Mouse (Mus musculus) gastrocnemius, adult 18-20 months (tissue): ENCODE measurements around the gene Ddx39b. TPM values are rescaled to one million over a fixed set of nuclear protein-coding genes. Genes with fewer than 3 reads are reported as not detected.
A peak's percentile ranks its signal among the peaks of the same experiment; 100 is the strongest.
"Not testable (repeated sequence)": the region's sequence is repeated elsewhere in the genome, so short reads cannot be mapped to it uniquely, and the experiment has no call there.

ENCODE experiments used
- DNase-seq: peaks from one replicate; pipeline ENCODE4 v3.0.0; 2021; ENCODE audit warnings: low spot score
- total RNA-seq, 2 experiments: library from RNA; stranded (reverse); gene quantifications; 2 replicates each; pipeline ENCODE4 v1.2.3; 2021

Ddx39b gene
- total RNA-seq, 2 experiments from 2014 or later = 83.5 to 83.8 TPM

DNA sequence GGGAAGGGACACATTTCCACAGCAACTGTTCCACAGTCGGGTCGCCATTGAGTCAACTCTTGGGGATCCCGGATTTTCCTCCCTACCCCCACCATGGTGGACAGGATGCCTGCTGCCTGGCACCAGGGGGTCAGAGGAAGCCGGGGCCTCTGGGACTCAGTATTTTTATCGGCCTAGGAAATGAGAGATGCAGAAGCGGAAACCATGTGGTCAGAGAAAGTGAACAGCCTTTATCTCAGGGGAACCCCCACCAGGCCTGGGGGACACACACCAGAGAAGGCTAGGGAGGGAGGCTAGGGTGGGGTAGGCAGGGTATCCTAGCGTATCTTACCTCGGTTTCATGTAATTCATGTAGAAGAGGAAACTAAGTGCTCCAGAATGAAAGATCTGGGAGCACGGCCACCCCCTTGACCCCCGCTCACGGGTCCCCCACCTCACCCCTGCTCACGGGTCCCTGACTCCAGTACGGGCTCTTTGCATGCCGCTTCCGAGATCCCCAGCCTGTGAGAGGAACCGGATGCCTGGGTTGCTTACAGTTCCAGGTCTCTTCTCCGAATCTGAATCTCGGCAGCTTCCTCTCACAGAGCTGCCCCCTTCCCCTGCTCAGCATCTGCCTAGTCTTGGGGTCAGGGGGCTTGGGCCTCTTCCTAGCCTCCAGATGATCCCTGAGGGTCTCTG, 22.9 kb upstream of the Ddx39b start:
- no peak for DNase-seq

DNA sequence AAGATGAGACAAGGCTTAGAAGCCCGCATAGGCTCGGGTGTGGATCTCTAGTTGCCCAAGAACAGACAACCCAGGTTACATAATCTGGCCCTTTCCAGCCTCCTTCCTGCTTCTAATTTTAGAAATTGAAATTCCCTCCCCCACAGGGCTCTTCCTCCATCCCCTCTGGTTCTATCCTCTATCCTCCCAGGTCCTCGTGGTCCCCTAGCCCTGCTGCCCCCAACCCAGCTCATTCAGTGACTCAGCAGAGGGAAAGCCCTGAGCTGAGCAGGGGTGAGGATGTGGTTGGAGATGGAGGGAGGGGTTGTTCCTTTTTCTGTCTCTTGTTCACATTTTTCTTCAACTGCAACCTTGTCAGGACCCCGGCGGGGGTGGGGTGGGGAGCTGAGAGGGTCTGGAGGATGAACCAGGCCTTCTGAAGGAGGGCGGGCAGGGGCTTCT, 21.9 kb upstream of the Ddx39b start:
- DNase-seq = no peak

DNA sequence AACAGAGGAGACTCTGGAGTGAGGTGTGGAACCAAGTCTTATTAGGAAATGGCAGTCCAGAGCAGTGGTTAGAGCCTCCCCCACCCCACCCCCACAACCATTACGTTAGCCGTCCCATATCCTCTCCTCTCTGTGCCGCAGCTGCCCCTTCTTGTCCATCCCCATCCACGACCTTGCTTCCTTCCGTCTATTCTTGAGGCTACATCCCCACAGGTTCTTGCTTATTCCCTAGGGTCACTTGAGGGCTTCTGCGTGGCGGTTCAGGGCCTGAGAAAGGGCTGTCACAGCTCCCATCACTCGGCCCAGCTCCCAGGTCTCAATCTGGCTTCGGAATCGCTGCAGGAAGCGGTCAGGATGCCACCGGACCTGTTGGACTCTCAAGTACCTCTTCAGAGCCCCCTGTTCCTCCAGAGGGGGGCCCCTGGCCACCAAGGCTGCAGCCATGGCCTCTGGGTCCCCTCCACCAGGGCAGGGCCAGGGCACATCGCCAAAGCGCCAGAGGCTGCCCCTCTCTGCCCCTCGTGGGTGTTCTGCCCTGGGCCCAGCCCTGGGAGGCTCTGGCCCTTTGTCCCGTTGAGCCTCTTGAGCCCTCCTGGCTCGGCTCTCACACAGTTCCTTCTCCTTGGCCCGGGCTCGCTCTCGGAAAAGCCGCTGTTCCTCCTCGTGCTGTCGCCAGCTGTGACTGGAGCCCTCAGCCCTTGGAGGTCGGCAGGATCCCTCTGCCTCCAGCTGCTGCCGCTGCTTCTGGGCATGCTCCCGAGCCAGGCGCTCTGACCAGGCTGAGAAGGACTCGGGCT, 21.2 kb upstream of the Ddx39b start, which contains the start of gene Gm16181:
TSS of gene Gm16181 (plus strand) at position 679 of the 797 bp plus-strand sequence.
- no peak for DNase-seq

DNA sequence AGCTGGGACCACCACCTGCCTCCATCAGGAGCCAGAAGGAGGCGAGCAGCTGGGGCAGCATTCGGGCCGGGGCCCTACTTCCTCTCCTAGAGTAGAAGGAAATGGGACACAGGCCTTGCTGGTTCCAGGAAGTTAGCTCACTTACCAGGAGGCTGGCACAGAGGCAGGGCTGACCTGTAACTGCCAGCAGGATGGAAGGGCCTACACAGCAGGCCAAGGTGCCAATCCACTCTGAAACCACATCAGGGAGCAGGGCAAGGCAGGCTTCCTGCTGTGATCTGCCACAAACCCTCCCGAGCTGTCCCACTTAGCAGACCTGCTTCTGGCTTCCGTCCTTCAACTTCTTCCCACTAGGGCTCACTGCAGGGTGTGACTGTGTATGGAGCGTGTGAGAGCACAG, 19.2 kb upstream of the Ddx39b start:
- no peak for DNase-seq

DNA sequence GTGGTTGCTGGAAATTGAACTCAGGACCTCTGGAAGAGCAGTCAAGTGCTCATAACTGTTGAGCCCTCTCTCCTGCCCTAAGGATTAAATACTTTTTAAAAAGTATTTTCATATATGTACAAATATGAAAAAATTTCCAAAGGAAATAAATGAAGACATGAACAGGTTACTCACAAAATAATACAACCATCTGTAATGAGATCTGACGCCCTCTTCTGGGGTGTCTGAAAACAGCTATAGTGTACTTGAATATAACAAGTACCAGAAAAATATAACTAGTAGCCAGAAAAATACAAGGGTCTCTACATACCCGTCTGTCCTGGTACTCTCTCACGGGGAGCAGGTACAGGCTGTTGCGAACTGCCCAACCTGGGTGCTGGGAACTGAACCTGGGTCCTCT, 16.9 kb upstream of the Ddx39b start:
- DNase-seq = no peak

DNA sequence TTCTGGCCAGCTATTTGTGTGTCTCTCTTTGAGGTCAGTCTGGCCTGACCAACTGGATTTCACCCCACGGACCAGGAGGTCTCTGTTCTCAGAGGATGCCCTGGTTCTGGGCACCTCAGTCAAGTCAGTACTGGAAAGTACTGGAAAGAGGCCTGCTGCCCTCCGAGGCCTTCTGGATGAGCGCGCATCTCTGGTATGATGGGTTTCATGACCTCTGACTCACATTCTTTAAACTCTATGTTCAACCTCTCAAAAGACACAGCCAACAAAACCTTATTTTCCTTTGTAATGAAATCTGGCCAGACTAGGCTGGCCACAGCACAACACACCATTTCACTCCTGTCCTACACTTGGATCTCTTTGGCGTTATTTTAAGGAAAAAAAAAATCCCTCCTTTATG, 16.1 kb upstream of the Ddx39b start:
- no peak for DNase-seq

DNA sequence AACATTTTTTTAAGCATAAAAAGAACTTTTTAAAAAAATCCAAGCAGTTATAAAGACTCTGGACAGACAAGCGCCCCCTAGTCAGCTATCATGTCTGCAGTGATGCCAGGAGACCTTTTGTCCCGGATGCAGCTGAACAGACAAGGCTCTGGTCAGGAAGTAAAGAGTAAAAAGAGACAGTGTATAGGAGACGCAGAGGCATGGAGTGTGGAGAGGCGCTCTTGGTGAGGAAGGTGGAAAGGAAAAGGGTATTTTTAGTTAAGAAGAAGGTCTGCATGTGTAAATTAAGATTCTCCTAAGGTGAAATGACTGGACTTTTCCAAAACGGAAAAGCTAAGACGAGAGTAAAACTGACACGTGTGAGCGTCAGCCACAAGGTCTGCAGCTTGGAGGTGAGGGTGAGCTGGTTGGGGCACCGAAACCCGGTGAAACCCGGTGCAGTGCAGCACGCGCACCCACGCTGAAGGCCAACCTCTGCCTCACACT, 14.9 kb upstream of the Ddx39b start:
- DNase-seq = no peak

DNA sequence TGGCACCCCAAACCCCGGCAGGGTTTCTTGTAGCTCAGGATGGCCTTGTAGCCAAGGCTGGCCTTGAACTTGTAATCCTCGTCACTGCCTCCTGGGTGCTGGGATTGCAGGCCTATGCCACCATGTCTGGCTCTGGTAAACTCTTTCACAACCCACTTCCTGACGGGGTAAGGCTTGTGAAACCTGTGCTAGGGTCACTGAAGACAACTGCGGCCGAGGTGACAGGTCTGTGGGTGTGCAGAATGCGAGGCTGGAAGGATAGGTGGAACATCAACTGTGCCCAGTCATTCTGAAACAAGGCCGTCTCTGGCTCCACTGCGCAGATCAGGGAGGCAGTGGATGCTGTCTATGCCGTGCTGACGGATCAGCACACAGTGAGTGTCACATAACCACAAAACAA, 10.5 kb upstream of the Ddx39b start:
- DNase-seq = no peak

DNA sequence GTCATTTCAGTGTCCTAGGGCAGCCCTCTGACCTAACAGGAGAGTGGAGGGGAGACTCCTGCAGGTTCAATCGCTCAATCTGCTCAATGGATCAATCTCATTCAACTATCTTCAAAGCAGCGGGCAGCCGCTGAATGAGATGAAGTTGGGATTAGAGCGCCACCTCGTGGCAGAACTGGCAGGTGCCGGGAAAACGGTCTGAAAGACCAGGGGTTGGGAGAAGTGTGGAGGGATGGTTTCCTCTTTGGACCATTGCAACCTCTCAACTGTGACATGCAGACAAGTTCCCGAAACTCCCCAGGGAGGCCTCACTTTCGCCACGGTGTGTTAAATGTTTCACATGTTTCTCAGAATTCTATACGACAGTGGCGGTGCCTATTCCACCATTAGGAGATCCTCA, 9.5 kb upstream of the Ddx39b start:
- DNase-seq = peak; percentile 85

DNA sequence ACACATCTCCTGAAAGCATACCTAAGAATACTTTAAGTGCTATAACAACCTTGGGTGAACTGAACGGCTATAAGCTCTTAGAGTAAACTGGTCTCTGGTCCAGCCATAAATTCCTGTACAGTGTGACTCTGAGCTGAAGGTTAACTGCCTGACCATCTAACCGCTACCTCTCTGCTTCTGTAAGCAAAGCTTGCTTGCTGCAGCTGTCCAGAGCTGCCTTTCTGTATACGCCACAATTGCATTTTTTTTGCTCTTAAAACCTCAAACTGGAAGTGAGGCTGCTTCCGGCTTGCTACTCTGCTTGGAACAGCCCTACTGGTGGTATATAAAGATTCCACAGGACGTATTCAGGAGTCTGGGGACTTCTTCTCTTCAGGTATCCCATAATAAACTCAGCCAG, 8.9 kb upstream of the Ddx39b start:
- DNase-seq = no peak

DNA sequence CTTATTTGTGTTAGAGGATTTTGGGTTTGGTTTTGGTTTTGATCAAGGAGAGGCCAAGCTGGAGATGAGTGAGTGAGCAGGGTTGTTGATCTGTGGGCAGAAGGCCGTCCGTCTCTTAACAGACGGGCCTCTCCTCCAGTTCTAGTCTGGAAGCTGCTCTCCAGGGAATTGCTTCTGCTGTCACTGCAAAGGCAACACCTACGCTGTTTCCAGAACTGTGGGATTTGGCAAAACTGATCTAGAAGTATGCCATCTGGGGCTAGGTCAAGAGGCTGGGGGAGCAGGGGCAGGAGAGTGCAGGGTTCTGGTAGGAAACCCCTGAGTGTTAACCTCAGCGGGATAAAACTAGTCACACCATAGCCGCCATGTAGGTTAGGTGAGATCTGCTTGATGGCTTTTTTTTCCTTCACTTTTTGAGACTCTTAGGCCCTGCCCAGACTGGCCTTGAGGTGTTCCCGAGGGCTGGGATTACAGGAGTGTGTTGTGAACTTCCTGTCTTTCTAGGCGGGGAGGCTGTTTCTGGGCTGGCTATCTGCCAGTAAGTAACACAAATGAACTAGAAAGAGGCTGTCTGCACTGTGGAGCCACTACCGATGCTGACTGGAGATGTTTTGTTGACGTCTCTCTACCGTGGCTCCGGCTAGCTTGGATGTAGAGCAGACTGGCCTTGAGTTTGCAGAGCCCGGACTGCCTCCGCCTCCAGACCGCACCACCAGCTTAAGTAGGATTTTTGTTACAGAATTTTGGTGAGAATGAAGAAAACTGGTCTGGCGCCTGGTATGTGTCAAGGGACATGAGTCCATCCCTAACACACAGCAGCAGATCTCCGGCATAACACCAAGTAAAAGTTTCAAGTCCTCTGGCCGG, 8.2 kb upstream of the Ddx39b start, which contains the start of gene Atp6v1g2:
TSS of gene Atp6v1g2 (plus strand) at position 547 of the 867 bp plus-strand sequence.
- DNase-seq = no peak

DNA sequence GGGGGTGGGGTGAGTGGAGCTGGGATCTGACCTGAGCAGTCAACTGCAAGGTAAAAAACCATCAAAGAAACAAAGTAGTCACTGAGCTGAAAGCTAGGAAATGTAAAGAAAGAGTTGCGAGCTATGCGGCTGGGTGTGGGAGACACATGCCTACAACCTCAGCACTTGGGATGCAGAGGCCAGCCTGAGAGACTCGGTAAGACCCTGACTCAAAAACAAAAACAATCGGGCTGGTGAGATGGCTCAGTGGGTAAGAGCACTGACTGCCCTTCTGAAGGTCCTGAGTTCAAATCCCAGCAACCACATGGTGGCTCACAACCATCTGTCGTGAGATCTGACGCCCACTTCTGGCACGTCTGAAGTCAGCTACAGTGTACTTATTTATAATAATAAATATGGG, 7.5 kb upstream of the Ddx39b start:
- not testable (repeated sequence) for DNase-seq

DNA sequence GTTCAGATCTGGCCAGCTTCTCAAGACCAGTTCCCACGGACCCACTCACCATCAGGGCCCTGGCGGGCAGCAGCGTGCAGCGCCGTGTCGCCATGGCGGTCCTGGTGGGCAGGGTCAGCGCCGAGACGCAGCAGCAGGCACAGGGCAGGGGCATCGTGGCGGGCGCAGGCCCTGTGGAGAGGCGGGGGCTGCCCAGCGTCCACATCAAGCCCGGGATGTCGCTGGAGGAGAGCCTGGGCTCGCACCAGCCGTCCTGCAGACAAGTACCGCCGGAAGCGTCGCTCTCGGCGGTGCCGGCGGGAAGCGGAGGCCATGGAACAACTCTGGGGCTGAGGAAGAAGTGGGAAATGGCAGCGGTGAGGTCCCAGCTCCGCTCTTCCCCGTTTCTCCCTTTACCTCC, 6.6 kb upstream of the Ddx39b start:
- DNase-seq = no peak

DNA sequence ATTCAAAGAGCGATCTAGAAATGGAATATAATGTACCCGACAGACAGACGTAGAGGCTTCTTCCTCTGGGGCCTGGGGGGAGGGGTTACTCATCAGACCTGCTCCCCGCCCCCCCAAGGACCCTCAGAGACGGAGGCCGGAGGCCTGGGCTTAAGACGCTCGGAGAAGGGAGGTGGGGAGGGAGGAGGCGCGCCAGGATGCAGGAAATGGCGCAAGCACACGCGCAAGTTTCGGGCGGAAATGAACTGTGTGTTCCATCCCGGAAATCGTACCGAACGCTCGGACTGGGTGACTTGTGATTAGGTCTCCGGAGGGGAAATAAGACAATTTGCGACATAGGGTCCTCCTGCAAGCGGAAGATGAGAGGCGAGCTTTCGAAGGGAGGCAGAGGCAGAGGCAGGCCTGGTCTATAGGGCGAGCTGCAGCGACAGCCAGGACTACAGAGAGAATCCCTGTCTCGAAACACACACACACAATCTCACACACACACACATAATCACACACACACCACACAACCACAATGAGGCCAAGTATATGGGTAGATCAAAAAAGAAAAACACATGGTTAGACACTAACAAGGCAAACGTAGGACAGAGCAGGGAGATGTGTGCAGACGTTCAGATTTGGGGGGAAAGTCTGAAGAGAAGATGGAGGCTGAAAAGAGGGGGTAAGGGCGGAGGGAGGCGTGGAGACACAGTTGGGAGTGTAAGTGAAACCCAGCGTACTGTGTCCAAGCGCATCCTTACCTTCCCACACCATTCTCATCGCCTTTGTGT, 5.7 kb upstream of the Ddx39b start, which contains the start of gene Nfkbil1:
TSS of gene Nfkbil1 (minus strand) at position 179 of the 776 bp plus-strand sequence.
- peak; percentile 91 for DNase-seq

DNA sequence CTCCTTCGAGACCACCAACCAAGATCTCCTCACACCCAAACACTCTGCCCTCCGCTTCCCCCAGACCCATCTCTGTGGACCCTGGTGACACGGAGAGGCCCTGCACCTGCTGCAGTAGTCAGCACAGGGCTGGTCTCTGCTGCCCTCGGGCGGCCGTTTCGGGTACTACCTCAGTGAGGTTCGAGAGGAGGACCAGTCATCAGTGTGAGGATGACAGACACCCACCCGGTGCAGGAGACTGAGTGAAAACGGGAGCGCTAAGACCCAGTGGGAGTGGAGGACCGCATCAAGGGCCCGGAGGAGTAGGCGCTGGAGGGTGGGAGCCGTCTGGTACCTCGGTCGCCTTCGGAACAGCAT, 5.2 kb upstream of the Ddx39b start:
- DNase-seq = peak; percentile 97

DNA sequence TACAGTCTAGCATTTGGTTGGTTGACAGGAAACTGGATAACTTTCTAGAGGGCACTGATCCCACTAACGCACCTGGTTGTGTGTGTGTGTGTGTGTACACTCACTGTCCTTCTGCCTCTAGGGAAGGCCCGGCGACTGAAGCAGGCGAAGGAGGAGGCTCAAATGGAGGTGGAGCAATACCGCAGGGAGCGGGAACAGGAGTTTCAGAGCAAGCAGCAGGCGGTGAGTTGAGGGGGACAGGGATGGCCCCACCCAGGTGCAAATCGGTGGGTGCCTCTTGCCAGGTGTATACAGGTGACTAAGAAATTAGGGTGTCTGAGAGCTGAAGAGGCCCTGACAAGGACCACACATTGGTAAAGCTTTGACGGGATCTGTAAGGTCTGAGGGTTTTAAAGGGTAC, 4.5 kb upstream of the Ddx39b start:
- DNase-seq = no peak

DNA sequence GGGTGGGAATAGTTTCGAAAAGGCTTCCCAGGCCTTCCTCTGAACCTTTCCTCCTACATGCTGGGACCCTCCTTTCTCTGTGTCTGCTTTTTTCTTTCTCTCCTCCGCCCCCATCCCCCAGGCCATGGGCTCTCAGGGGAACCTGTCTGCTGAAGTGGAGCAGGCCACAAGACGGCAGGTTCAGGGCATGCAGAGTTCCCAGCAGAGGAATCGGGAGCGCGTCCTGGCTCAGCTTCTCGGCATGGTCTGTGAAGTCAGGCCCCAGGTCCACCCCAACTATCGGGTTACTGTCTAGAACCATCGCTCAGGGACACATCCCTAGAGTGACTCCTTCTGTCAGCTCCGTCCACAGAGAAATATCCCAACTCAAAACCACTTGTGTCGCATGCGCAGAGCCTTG, 4.0 kb upstream of the Ddx39b start:
- no peak for DNase-seq

DNA sequence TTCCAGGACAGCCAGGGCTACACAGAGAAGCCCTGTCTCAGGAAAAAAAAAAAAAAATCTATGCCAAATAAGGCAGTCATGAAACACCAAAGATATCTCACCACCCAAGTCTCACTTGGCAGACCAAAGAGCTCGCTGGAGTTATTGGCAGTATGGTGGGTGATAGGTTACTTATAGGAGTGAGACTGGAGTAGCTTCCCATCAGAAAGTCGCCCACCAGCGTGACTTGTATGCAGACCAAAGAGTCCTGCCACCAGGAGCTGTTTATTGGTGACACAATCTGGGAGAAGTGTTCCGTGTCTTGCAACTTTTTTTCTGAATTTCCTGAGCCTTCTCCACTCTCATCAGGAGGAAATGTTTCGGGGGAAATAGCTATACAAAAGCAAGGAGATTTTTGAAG, 1.8 kb upstream of the Ddx39b start:
- DNase-seq = no peak

DNA sequence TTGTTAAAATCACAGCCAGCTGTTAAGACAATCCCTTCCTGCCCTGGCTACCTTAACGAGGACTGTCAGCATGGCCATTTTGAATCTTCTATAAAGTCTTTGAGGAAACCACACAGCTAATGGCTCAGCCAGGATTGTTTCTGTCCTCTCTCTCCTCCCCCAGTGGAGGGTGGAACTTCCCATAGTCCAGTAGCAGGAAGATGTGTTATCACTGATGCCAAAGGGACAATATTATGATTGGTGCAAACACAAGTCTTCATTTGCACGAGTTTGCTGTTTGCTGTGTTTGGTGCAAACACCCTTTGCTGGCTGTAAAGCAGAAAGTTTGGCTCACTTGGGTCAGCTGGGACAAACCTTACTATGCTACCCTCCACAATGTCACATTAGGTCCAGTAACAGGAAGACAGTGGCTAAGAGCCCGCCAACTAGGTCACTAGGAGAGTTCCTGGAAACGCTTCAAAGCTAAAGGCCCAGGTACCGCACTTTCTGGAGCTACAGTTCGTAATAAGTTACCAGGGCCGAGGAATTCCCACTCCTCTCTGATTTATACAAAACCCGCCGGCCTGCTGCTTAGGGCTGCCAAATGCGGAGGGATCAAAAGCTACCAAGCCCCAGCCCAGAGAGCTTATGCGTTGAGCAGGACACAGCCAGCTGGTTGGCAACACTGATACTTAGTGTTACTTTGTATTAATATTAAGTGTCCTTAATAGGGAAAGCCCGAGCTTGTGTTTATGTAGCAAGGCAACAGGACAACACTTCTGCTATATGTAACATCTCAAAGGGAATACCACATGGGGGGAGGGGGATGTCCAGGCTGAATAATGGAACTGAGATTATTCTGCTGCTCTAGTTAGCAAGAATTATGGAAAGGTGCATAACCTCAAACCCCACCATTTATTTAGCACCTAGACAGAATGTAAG, 902 bp upstream of the Ddx39b start:
- no peak for DNase-seq
